Mouse (Mus musculus): ENCODE results near the gene Kif26b. TPM values are rescaled to one million over a fixed set of nuclear protein-coding genes. Genes with fewer than 3 reads are reported as not detected.

Gene Kif26b
- polyA plus RNA-seq, 1 experiment = not detected

DNA sequence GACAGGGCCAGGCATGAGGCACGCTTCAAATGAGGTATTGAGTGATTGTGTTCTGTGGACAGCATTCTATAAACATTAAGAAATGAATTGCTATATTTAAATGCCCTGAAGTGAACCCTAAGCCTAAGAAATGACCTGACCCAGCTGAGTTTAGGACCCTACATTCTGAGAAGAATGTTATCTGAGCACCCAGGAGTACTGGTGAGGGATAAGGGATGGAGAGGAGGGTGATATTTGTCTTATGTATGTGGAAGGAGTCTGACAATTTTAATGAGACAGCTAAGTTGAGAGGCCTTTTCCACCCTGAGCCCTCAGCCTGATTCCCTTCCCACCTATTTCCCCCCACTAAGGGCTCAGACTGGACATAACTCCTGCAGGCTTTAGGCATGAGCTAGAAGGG lies 179.4 kb downstream of the Kif26b start:
- H3K4me3 ChIP-seq (ENCODE audit: insufficient read depth, low read depth, low read length) = no peak overlapping the region
- TF ChIP-seq POLR2A (IDR thresholded peaks at IDR 0.05; ENCODE audit: insufficient read depth, low read depth, low read length) = no peak
- TF ChIP-seq CTCF (IDR thresholded peaks at IDR 0.05; ENCODE audit: insufficient read depth, low read depth, low read length) = no peak
- no peak overlapping the region for H3K27ac ChIP-seq (ENCODE audit: insufficient read depth, low read depth, low read length)
- 95% methylated on average over 1 of the region's 1 CpGs for WGBS
- no peaks in the 10 kb centered on the region for H3K4me1 ChIP-seq (ENCODE audit: control insufficient read depth, insufficient read depth, low read length)

DNA sequence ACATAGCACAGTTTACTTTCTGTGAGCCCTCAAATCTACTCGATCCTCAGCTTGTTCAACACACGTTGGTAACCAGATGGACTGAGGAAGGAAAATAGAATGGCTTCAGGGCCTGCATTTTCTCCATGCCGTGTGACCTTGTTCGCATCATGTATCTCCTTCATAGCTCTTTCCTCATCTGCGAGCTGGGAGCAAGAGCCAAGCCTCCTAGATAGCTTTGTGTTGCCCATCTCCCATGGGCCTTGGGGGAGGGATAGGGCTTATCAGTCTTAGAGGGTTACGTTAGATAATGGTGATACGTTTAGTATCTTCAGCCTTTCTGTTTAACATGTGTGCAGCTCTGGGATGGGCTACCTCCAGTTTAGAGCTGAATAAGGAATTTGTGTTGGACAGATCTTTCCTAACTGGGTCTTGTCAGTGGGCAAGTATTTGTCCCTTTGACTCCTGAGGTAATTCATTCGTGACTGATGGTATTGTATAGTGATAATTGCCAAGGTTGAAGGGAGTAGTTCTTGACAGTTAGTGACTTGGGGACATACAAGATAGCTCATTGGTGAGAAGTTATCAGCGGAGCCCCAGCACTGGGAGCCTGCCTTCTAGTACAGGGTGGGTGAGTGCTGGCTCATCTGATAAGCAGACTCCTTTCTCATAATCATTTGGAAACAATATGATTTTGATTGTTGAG lies 183.4 kb downstream of the Kif26b start:
- H3K27ac ChIP-seq (ENCODE audit: insufficient read depth, low read depth, low read length) = no peak overlapping the region
- H3K4me3 ChIP-seq (ENCODE audit: insufficient read depth, low read depth, low read length) = no peak overlapping the region
- 93% methylated on average over 9 of the region's 9 CpGs for WGBS
- no peak for TF ChIP-seq POLR2A (IDR thresholded peaks at IDR 0.05; ENCODE audit: insufficient read depth, low read depth, low read length)
- no peak for TF ChIP-seq CTCF (IDR thresholded peaks at IDR 0.05; ENCODE audit: insufficient read depth, low read depth, low read length)
- no peaks in the 10 kb centered on the region for H3K4me1 ChIP-seq (ENCODE audit: control insufficient read depth, insufficient read depth, low read length)

- 96% methylated on average over 5 of the region's 5 CpGs for WGBS
- no peak overlapping the region for H3K4me3 ChIP-seq (ENCODE audit: insufficient read depth, low read depth, low read length)
- no peak for TF ChIP-seq POLR2A (IDR thresholded peaks at IDR 0.05; ENCODE audit: insufficient read depth, low read depth, low read length)
- no peak for TF ChIP-seq CTCF (IDR thresholded peaks at IDR 0.05; ENCODE audit: insufficient read depth, low read depth, low read length)
These were observed 185.3 kb downstream of the Kif26b start for GRCm38 (mm10) chr1:178714209-178714608.

DNA sequence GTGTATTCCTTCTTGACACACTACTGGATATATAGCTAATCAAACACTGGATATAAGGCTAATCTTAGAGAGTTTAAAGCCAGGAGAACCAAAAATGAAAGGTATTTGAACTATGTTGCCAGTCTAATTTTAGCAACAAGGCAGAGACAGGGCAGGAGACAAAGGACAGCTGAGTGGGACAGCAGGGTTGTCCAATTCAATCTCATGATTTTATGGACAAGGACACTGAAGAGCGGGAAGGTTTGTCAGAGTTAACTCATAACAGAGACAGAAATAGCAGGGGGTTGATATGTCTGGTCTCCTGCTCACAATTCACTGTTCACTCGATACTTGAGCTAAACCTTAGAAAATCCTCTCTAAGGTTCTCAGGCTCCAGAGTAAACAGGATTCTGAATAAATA lies 187.5 kb downstream of the Kif26b start:
- no peak overlapping the region for H3K4me3 ChIP-seq (ENCODE audit: insufficient read depth, low read depth, low read length)
- WGBS = 90% methylated on average over 2 of the region's 2 CpGs
- no peak overlapping the region for H3K27ac ChIP-seq (ENCODE audit: insufficient read depth, low read depth, low read length)
- no peaks in the 10 kb centered on the region for H3K4me1 ChIP-seq (ENCODE audit: control insufficient read depth, insufficient read depth, low read length)
- TF ChIP-seq POLR2A (IDR thresholded peaks at IDR 0.05; ENCODE audit: insufficient read depth, low read depth, low read length) = no peak
- TF ChIP-seq CTCF (IDR thresholded peaks at IDR 0.05; ENCODE audit: insufficient read depth, low read depth, low read length) = no peak

More at GRCm38 (mm10) chr1:178714209-178714608, 185.3 kb downstream of the Kif26b start:
- H3K27ac ChIP-seq (ENCODE audit: insufficient read depth, low read depth, low read length) = no peak overlapping the region
- no peaks in the 10 kb centered on the region for H3K4me1 ChIP-seq (ENCODE audit: control insufficient read depth, insufficient read depth, low read length)

- 80% methylated on average over 2 of the region's 2 CpGs for WGBS
- Histone ChIP-seq H3K27ac (ENCODE audit: insufficient read depth, low read depth, low read length) (no peak overlapping the region), H3K4me3 (ENCODE audit: insufficient read depth, low read depth, low read length) (no peak overlapping the region), H3K4me1 (ENCODE audit: control insufficient read depth, insufficient read depth, low read length) (no peaks in the 10 kb centered on the region)
- no peak for TF ChIP-seq POLR2A (IDR thresholded peaks at IDR 0.05; ENCODE audit: insufficient read depth, low read depth, low read length)
- no peak for TF ChIP-seq CTCF (IDR thresholded peaks at IDR 0.05; ENCODE audit: insufficient read depth, low read depth, low read length)
These were observed 191.9 kb downstream of the Kif26b start for GRCm38 (mm10) chr1:178720821-178721220.

DNA sequence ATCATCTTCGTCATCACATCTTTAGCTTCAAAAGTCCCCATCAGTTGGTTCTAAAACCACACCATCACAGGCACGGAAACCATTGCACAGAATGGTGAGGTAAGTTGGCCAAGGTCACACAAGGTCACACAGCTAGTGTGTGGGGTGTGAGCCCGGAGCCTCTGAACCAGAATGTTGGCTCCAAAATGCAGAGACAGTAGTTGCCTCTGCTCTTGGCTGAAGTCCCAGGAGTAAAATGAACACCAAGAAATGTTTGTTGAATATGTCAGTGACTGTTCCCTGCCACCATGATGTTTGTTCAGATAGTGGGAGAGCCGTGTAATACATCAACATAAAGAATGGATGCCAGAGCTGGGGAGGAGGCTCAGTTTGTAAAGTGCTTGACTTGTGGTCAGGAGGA lies 193.9 kb downstream of the Kif26b start:
- 66% methylated on average over 4 of the region's 4 CpGs for WGBS
- Histone ChIP-seq H3K4me1 (ENCODE audit: control insufficient read depth, insufficient read depth, low read length) (no peaks in the 10 kb centered on the region), H3K4me3 (ENCODE audit: insufficient read depth, low read depth, low read length) (no peak overlapping the region), H3K27ac (ENCODE audit: insufficient read depth, low read depth, low read length) (no peak overlapping the region)
- TF ChIP-seq POLR2A (IDR thresholded peaks at IDR 0.05; ENCODE audit: insufficient read depth, low read depth, low read length) = no peak
- no peak for TF ChIP-seq CTCF (IDR thresholded peaks at IDR 0.05; ENCODE audit: insufficient read depth, low read depth, low read length)

- Histone ChIP-seq H3K4me1 (ENCODE audit: control insufficient read depth, insufficient read depth, low read length) (no peaks in the 10 kb centered on the region), H3K4me3 (ENCODE audit: insufficient read depth, low read depth, low read length) (no peak overlapping the region), H3K27ac (ENCODE audit: insufficient read depth, low read depth, low read length) (no peak overlapping the region)
- 71% methylated on average over 3 of the region's 3 CpGs for WGBS
- TF ChIP-seq CTCF (IDR thresholded peaks at IDR 0.05; ENCODE audit: insufficient read depth, low read depth, low read length) = no peak
- no peak for TF ChIP-seq POLR2A (IDR thresholded peaks at IDR 0.05; ENCODE audit: insufficient read depth, low read depth, low read length)
These were observed 196.6 kb downstream of the Kif26b start for GRCm38 (mm10) chr1:178725536-178725935.

GRCm38 (mm10) chr1:178728256-178728655 lies 199.3 kb downstream of the Kif26b start:
- TF ChIP-seq POLR2A (IDR thresholded peaks at IDR 0.05; ENCODE audit: insufficient read depth, low read depth, low read length) (no peak), CTCF (IDR thresholded peaks at IDR 0.05; ENCODE audit: insufficient read depth, low read depth, low read length) (no peak)
- WGBS = 92% methylated on average over 6 of the region's 6 CpGs
- no peak overlapping the region for H3K4me3 ChIP-seq (ENCODE audit: insufficient read depth, low read depth, low read length)
- no peak overlapping the region for H3K27ac ChIP-seq (ENCODE audit: insufficient read depth, low read depth, low read length)
- H3K4me1 ChIP-seq (ENCODE audit: control insufficient read depth, insufficient read depth, low read length) = no peaks in the 10 kb centered on the region

- WGBS = 97% methylated on average over 3 of the region's 3 CpGs
- Histone ChIP-seq H3K4me3 (ENCODE audit: insufficient read depth, low read depth, low read length) (no peak overlapping the region), H3K27ac (ENCODE audit: insufficient read depth, low read depth, low read length) (no peak overlapping the region), H3K4me1 (ENCODE audit: control insufficient read depth, insufficient read depth, low read length) (no peaks in the 10 kb centered on the region)
- no peak for TF ChIP-seq POLR2A (IDR thresholded peaks at IDR 0.05; ENCODE audit: insufficient read depth, low read depth, low read length)
- no peak for TF ChIP-seq CTCF (IDR thresholded peaks at IDR 0.05; ENCODE audit: insufficient read depth, low read depth, low read length)
These were observed 201.3 kb downstream of the Kif26b start for GRCm38 (mm10) chr1:178730271-178730670.
